Mouse (Mus musculus): ENCODE data around the gene Prss57.

Prss57 gene

DNA sequence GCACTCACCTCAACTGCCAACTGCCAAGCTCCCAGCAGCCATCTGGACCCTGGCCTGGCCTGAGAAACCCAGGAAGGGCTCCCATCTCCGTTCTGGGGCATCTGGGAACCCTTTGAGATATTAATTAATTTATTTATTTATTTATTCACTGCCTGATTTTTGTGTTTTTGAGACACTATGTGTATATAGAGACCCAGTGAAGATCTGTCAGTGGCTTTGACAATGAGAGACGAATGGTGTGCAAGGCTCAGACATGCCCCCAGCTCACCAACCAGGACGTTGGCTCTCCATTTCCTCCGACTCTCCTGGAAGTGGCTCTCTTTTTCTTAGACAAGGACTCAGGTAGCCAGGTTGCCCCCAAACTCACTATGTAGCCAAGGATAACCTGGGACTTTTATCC is at the start of gene Prss57:
TSS of gene Prss57 (minus strand) at position 101 of the 400 bp plus-strand sequence.
- DNase-seq (ENCODE audit: low spot score in 2 of 2), result no peak

DNA sequence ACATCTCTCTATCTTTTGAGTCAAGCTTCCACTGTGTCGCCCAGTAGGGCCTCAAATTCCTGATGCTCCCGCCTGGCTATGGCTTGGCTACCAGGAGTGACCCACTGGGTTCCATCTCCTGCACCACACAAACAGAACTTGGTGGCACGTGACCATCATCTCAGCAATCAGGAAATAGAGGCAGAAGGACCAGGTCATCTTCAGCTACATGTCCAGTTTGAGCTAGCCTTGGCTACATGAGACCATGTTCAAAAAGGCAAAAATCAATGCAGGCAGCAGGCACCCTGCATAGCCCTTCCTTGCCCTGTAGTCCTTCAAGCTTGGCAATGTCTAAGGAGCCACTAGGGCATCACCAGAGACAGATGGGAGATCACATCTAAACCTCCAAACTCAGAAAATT is 49.3 kb upstream of the Prss57 start:
- no peak for DNase-seq (ENCODE audit: low spot score in 2 of 2)

- no peak for DNase-seq (ENCODE audit: low spot score in 2 of 2)
These were observed 47.4 kb upstream of the Prss57 start for GRCm38 (mm10) chr10:79838151-79838550.

DNA sequence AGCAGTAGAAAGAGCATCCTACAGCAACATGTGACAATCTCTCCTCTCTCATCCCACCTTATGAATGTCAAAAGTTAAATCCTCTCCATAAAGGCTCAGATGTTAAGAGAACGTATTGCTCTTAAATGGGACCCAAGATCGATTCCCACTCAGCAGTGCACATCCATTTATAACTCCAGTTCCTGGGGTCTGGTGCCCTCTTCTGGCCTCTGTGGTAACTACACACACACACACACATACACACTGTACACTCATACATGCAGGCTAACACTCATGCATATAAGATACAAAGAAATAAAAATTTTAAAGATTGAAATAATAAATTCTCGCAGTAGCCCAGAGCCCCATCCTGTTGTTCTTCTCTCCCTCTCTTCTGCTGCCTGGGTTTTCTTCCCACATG is 46.2 kb upstream of the Prss57 start:
- DNase-seq (ENCODE audit: low spot score in 2 of 2), result no peak

GRCm38 (mm10) chr10:79834769-79835398 is 44.1 kb upstream of the Prss57 start:
- DNase-seq (ENCODE audit: low spot score in 2 of 2), result peak; percentile 69 to 77

GRCm38 (mm10) chr10:79832786-79833181 is 42.0 kb upstream of the Prss57 start:
- no peak for DNase-seq (ENCODE audit: low spot score in 2 of 2)

GRCm38 (mm10) chr10:79832026-79832785 is 41.4 kb upstream of the Prss57 start:
- DNase-seq (ENCODE audit: low spot score in 2 of 2), result no peak

GRCm38 (mm10) chr10:79831583-79831982 is 40.8 kb upstream of the Prss57 start:
- no peak for DNase-seq (ENCODE audit: low spot score in 2 of 2)

DNA sequence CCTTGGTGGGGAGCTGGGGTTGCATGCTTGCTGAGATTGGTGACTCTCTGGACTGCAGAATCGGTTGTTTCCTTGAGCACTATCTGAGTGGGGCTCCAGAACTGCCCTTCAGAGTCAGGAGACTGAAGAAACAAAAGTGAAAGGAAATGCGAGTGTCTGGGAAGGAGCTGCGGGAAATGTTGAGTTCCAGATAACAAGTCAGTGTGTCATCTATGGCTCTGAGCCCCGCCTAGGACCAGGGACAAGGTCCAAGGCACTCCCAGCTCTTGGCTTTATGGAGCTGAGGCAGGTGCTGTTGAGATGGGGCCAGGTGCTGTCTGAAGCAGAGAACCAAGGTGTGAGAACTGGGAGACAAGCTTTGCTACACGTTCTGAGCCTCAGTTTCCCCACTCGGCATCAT is 33.7 kb upstream of the Prss57 start:
- no peak for DNase-seq (ENCODE audit: low spot score in 2 of 2)

DNA sequence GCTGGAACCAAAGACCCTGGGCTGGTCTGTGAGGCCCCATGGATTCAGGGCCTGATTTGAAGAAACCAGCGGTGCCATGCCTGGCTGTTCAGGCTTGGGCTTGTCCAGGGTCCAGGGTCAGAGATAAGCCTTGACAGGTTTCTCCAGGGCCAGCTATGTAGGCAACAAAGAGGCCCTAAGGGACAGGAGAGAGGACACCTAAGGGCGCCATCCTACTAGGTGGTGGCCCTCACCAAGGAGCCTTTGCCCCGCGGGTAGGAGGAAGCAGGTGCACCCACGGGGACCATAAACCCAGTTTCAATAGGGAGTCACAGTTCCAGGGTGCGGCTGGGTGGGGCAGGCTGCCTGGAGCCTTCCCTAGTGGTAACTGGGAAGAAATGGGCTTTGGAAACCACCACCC is 32.2 kb upstream of the Prss57 start:
- no peak for DNase-seq (ENCODE audit: low spot score in 2 of 2)

DNA sequence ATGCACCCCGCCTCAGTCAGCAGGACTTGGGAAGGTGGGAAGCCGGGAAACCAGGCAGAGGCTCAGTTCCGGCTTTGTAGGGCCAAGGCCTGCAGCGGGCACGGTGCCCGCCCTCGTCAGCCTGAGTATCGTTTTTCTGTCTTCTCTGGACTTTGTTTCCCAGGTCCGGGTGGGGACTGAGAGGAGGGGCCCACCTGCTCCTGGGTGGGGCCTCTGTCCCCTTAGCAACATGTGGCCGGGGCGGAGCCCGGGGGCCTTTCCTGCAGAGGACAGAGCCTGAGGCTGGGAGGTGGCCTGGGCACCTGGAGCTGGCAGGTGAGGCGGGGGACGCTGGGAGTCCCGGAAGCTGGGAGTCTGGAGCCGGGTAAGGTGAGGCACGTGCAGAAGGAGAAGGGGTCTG is 31.6 kb upstream of the Prss57 start:
- no peak for DNase-seq (ENCODE audit: low spot score in 2 of 2)

DNA sequence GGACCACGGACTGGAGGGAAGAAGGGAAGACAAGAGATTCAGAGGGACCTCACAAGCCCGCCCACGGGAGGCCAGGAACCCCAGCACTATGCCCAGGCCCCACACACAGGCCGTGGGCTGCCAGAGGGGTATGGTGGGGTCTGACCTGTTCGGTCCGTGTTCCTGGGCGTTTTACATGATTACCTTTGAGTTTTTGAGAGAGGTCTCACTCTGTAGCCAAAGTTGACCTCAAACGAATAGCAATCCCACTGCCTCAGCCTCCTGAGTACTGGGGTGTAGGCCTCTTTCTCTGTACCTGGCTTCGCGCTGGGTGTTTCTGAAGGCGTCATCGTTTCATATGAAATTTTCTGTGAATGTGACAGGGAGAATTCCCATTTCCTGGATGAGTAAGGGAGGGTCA is 31.0 kb upstream of the Prss57 start:
- no peak for DNase-seq (ENCODE audit: low spot score in 2 of 2)

DNA sequence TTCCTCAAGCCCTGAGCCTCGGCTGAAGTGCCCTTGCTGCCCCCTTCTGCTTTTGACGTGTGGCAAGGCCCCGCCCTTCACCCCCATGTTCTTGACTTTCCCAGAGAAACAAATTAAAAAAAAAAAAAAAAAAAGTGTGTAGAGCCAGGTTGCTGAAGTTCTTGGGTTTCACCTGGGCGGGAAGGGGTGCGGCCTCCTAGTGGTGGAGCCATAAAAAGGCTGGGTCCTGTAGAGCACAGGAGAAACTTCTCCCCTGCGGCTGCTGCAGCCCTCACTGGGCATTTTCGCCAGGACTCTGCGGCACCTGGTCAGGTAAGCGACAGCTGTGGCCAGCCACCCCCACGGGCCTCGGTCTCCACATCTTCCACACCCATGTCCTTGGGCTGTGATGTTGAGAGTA is 30.0 kb upstream of the Prss57 start, which contains the start of gene Misp:
TSS of gene Misp (plus strand) at position 208 of the 400 bp plus-strand sequence.
- DNase-seq (ENCODE audit: low spot score in 2 of 2), result no peak

- no peak for DNase-seq (ENCODE audit: low spot score in 2 of 2)
These were observed 29.5 kb upstream of the Prss57 start for GRCm38 (mm10) chr10:79820277-79820676.

DNA sequence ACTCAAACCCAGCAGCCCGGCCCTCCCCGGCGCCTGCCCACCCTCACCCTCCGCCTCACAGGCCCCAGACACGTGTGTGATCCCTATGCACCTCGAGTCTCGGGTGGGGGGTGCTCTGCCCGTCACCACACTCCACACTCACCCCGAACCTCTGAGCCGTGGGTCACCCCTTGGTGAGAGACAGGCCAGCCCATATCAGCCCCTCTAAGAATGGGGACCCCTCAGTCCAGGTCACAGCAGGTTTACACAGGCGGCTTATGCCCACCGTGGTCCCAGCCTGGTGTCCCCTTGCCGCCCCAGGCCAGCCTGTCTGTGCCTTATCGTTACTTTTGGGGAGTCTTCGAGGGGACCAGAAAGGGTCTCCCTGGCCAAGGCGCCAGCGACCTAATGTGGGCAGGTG is 28.8 kb upstream of the Prss57 start:
- no peak for DNase-seq (ENCODE audit: low spot score in 2 of 2)

DNA sequence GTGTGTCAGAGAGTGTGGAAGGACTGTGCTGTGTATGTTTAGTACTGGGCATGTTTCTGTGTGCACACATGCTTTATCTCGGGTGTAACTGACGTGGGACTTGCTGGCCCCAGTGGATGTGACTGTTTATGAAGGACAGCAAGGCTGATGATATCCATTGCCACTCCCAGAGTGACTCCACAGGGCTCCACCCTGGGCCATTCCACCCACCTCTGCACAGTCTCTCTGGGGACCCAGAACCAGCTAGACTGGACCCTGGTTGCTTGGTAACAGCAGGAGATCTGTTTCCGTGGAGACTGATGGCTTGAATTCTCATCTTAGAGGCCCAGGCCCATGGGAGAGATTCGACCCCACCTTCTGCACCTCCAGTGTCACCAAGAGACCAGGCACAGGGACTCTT is 27.5 kb upstream of the Prss57 start:
- DNase-seq (ENCODE audit: low spot score in 2 of 2), result no peak

DNA sequence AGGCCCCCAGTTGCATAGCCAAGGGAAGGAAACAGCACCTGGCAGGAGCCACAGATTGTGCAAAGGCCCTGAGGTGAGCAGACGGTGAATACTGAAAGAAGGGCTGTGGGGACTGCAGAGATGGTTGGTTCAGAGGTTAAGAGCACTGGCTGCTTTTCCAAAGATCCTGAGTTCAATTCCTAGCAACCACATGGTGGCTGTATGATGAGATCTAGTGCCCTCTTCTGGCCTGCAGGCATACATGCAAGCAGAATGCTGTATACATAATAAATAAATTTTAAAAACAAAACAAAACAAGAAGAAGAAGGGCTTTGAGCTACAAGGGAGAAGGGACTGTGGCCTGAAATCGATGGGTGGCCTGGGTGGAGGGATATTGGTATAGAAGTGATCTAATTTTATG is 26.4 kb upstream of the Prss57 start:
- no peak for DNase-seq (ENCODE audit: low spot score in 2 of 2)

GRCm38 (mm10) chr10:79815671-79816494 is 25.1 kb upstream of the Prss57 start:
- no peak for DNase-seq (ENCODE audit: low spot score in 2 of 2)

- no peak for DNase-seq (ENCODE audit: low spot score in 2 of 2)
These were observed 23.6 kb upstream of the Prss57 start for GRCm38 (mm10) chr10:79814271-79814842.

DNA sequence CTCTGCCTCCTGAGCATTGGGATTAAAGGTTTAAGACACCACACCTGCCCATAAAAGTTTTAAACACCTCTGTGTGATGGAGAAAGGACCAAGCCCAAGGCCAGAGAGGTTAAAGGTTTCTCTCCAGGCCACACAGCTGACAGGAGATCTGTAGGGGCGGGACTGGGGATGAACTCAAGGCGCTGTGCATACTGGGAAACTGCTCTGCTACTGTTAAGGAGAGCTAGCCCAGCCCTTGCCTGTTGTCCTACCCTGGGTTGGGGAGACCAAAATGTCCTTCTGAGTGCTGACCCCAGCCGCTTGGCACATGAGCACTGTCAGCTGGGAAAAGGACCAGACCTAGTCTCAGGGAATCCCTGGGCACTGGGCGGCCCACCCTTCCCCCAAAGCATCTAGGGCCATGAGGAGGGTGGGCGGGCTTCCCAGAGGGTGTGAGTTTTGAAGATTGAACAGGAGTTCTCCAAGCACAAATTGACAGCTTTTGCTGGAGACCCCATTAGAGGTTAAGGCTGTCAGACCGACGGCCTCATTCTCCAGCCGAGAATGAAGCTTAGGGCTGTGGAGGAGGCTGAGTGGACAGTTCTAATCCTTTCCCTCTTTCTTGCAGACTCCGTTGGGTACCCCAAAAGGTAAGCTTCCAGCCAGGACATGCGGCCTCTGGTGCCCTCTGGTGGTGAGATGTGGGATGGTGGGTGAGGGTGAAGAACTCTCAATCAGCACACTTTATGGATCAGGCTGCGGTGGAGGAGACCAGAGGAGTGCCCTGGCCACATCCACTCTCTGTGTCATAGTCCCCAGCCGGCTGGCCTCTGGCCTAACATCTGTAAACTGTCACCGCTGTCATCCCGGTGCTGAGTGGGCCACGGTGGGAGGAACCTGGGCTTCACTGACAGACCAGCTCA is 21.2 kb upstream of the Prss57 start:
- DNase-seq (ENCODE audit: low spot score in 2 of 2), result peak; percentile 90 to 94

DNA sequence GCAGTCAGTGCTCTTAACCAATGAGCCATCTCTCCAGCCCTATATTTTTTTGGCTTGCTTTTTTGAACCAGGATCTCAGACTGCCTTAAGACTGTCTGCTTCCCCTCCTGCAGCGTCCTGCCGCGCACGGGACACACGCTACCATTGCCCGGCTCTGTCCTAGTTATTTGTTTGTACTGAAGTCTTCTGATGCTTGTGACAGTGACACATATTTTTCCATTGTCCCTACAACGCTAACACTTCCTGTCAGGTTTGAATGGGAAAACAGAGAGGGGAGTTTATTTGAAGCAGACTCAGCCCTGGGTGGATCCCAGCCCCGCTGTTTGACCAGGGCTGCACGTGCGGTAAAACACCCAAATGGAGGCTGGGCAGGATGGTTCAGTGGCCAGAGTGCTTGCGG is 18.0 kb upstream of the Prss57 start:
- DNase-seq (ENCODE audit: low spot score in 2 of 2), result no peak
